Mouse (Mus musculus): ENCODE results near the gene Naaladl2.

Naaladl2 gene

GRCm38 (mm10) chr3:23928097-23928496 is 1216.0 kb downstream of the Naaladl2 start:
- no peak for DNase-seq

- DNase-seq: no peak
Observed at GRCm38 (mm10) chr3:23907682-23908081, 1236.4 kb downstream of the Naaladl2 start.

GRCm38 (mm10) chr3:23865688-23866087 is 1278.4 kb downstream of the Naaladl2 start:
- DNase-seq: no peak

GRCm38 (mm10) chr3:23857275-23857674 is 1286.8 kb downstream of the Naaladl2 start:
- DNase-seq: no peak

DNA sequence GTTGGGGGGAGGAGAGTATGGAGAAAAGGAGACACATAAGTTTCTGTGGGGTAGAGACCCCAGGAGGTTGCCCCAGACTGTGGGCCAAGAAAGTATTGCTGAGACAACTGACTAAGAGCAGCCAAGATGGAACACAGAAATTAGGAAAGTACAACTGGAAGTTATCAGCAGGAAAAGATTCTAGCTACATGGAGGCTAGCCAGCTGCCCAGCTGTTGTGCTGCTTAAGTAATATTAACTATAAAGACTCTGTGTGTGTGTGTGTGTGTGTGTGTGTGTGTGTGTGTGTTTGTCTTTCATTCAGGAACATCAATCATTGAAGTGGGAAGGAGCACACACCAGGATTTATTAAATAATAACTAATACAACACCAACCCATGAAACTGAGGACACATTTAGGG is 1326.5 kb downstream of the Naaladl2 start:
- no peak for DNase-seq

GRCm38 (mm10) chr3:23758746-23759145 is 1385.3 kb downstream of the Naaladl2 start:
- DNase-seq: no peak
